Mouse (Mus musculus): ENCODE measurements at regions not wholly inside any gene's neighbourhood (a gene's known extent, or its start where the extent isn't known, plus 50 kb on each side); places are given as distances from the start of the nearest gene placed in this dataset.

GRCm38 (mm10) chr13:28645881-28646280 is 307.6 kb downstream of the Sox4 start:
- Histone ChIP-seq H3K4me1 (ENCODE audit: control insufficient read depth in 1 of 2, insufficient read depth in 2 of 2) (no peaks in the 10 kb centered on the region), H3K36me3 (replicated peaks in 1 of 2; ENCODE audit: control insufficient read depth in 1 of 2, insufficient read depth in 1 of 2, low read length in 1 of 2) (no peaks in the 10 kb centered on the region), H3K27ac (ENCODE audit: insufficient read depth, low read depth) (no peak overlapping the region), H3K79me2 (replicated peaks; ENCODE audit: control insufficient read depth, extremely low read depth, insufficient read depth, poor library complexity, severe bottlenecking) (no peaks in the 10 kb centered on the region), H3K9me3 (replicated peaks; ENCODE audit: low read length) (no peaks in the 10 kb centered on the region), H3K4me3 (replicated peaks in 1 of 3; ENCODE audit: low read depth in 2 of 3, low read length in 2 of 3, poor library complexity in 1 of 3) (no peak overlapping the region), H3K9ac (ENCODE audit: insufficient read depth, low read depth) (no peak overlapping the region), H3K27me3 (replicated peaks) (no peaks in the 10 kb centered on the region), H3K4me2 (ENCODE audit: insufficient read depth, low read depth, poor library complexity, severe bottlenecking) (no peak overlapping the region)
- DNase-seq (ENCODE audit: extremely low read depth), result no peak
- TF ChIP-seq PAX5 (IDR thresholded peaks at IDR 0.05; ENCODE audit: low read length) (no peak), POLR2A (IDR thresholded peaks at IDR 0.05; ENCODE audit: low read depth, low read length) (no peak), IRF4 (IDR thresholded peaks at IDR 0.05; ENCODE audit: low read depth, low read length) (no peak), CTCF (conservative IDR thresholded peaks at IDR 0.05 in 1 of 2, IDR thresholded peaks at IDR 0.05 in 1 of 2; ENCODE audit: low read depth in 2 of 2, low read length in 2 of 2) (no peak), MEF2A (IDR thresholded peaks at IDR 0.05; ENCODE audit: borderline replicate concordance, low read depth, low read length) (no peak), ELF1 (IDR thresholded peaks at IDR 0.05; ENCODE audit: low read depth, low read length) (no peak), USF1 (IDR thresholded peaks at IDR 0.05; ENCODE audit: low read depth, low read length) (no peak), CHD1 (IDR thresholded peaks at IDR 0.05; ENCODE audit: low read depth, low read length) (no peak), USF2 (conservative IDR thresholded peaks at IDR 0.05; ENCODE audit: low read depth, low read length) (no peak), ETS1 (conservative IDR thresholded peaks at IDR 0.05; ENCODE audit: low read depth, low read length) (no peak), UBTF (IDR thresholded peaks at IDR 0.05; ENCODE audit: low read depth, low read length) (no peak), TBP (conservative IDR thresholded peaks at IDR 0.05; ENCODE audit: low read depth, low read length) (no peak), BHLHE40 (IDR thresholded peaks at IDR 0.05; ENCODE audit: low read depth, low read length) (no peak), POLR2AphosphoS2 (IDR thresholded peaks at IDR 0.05; ENCODE audit: low read depth, low read length) (no peak), SMC3 (IDR thresholded peaks at IDR 0.05; ENCODE audit: low read depth, low read length) (no peak), RCOR1 (conservative IDR thresholded peaks at IDR 0.05; ENCODE audit: low read depth, low read length) (no peak), SIN3A (IDR thresholded peaks at IDR 0.05; ENCODE audit: low read length) (no peak)
- dilution Hi-C loops (cut with MboI; ENCODE audit: extremely low pct_ligation_motif_present, extremely low pct_unique_long_range_greater_than_20kb, low sequenced_read_pairs), result no loop called here
- in situ Hi-C loops (cut with MboI; ENCODE audit: low pct_ligation_motif_present, low pct_unique_long_range_greater_than_20kb, low sequenced_read_pairs), result no loop called here

DNA sequence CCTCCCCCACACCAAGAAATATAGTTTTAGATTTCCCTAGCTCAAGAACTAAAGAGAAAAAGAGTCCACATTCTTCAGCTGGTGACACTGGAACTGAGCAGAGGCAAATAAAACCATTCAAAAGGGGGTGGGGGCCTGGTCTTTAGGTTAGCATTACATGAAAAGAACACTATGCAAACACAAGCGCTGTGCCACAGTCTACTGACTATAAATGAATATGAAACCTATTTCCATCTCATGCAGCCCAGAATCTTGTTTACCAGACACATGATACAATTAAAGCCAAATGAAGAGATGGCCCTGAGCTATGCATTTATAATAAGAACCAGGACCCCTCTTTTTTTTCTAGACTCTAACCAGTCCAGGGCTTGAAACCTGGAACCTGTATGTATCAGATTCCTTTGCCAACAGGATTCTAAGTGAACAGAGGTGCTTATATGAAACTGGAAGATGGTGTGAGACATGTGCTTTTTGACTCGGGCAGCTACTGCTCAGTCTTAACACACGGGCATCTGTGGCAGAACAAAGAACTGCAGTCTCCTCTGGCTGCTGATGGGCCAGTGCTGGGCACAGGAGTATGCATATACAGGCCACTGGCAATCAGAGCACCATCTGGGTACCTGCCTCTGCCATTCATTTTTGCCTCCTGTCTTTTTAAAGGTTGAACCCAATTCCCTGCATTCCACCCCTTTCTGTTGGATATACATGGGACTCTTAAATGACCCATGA is 308.5 kb downstream of the Sox4 start:
- H3K79me2 ChIP-seq (replicated peaks; ENCODE audit: control insufficient read depth, extremely low read depth, insufficient read depth, poor library complexity, severe bottlenecking), result no peaks in the 10 kb centered on the region
- no peaks in the 10 kb centered on the region for H3K27me3 ChIP-seq (replicated peaks)
- in situ Hi-C loops (cut with MboI; ENCODE audit: low pct_ligation_motif_present, low pct_unique_long_range_greater_than_20kb, low sequenced_read_pairs), result no loop called here
- H3K4me2 ChIP-seq (ENCODE audit: insufficient read depth, low read depth, poor library complexity, severe bottlenecking), result no peak overlapping the region
- dilution Hi-C loops (cut with MboI; ENCODE audit: extremely low pct_ligation_motif_present, extremely low pct_unique_long_range_greater_than_20kb, low sequenced_read_pairs), result no loop called here
- H3K27ac ChIP-seq (ENCODE audit: insufficient read depth, low read depth), result no peak overlapping the region
- DNase-seq (ENCODE audit: extremely low read depth), result no peak
- H3K4me1 ChIP-seq (ENCODE audit: control insufficient read depth in 1 of 2, insufficient read depth in 2 of 2), result no peaks in the 10 kb centered on the region
- no peak overlapping the region for H3K9ac ChIP-seq (ENCODE audit: insufficient read depth, low read depth)
- no peak overlapping the region for H3K4me3 ChIP-seq (replicated peaks in 1 of 3; ENCODE audit: low read depth in 2 of 3, low read length in 2 of 3, poor library complexity in 1 of 3)
- H3K36me3 ChIP-seq (replicated peaks in 1 of 2; ENCODE audit: control insufficient read depth in 1 of 2, insufficient read depth in 1 of 2, low read length in 1 of 2), result no peaks in the 10 kb centered on the region
- H3K9me3 ChIP-seq (replicated peaks; ENCODE audit: low read length), result no peaks in the 10 kb centered on the region
- TF ChIP-seq GABPA (IDR thresholded peaks at IDR 0.05; ENCODE audit: insufficient replicate concordance, low read depth, low read length) (no peak), JUND (conservative IDR thresholded peaks at IDR 0.05; ENCODE audit: low read depth, low read length) (no peak), USF2 (conservative IDR thresholded peaks at IDR 0.05; ENCODE audit: low read depth, low read length) (no peak), NELFE (IDR thresholded peaks at IDR 0.05; ENCODE audit: low read depth, low read length) (no peak), MXI1 (IDR thresholded peaks at IDR 0.05; ENCODE audit: low read depth, low read length) (no peak), MYC (IDR thresholded peaks at IDR 0.05; ENCODE audit: low read depth, low read length) (no peak), RCOR1 (conservative IDR thresholded peaks at IDR 0.05; ENCODE audit: low read depth, low read length) (no peak), MEF2A (IDR thresholded peaks at IDR 0.05; ENCODE audit: borderline replicate concordance, low read depth, low read length) (no peak)

Data from CH12.LX (cell line).